Mouse (Mus musculus) hematopoietic stem cell, adult 5-6 weeks (primary cell): Measurements from ENCODE around the gene Bdkrb1. TPM values are rescaled to one million over a fixed set of nuclear protein-coding genes. Genes with fewer than 3 reads are reported as not detected.

Experiments
- ATAC-seq, 2 experiments: fragments of 125-278 bp in 1 of 2; replicated peaks in 1 of 2; 2 replicates each; pipeline ENCODE4 v1.8.0; 2016 to 2017; ENCODE audit warnings: inconsistent platforms in 2 of 2, mild to moderate bottlenecking in 2 of 2, moderate number of reproducible peaks in 2 of 2, low read depth in 1 of 2, moderate TSS enrichment in 1 of 2; ENCODE audit not compliant: low FRiP score in 2 of 2, poor library complexity in 2 of 2, severe bottlenecking in 2 of 2, insufficient read depth in 1 of 2, low TSS enrichment in 1 of 2
- total RNA-seq: library from RNA; stranded (forward); fragments of 172-1452, 232-1000 nt; gene quantifications from 2 replicates; pipeline ENCODE4 v1.2.3, GENCODE M21; 2017

Gene Bdkrb1
- total RNA-seq, 1 experiment from 2014 or later: not detected

- ATAC-seq: no peak
Observed at GRCm38 (mm10) chr12:105590786-105591185, 12.1 kb upstream of the Bdkrb1 start.

- ATAC-seq: no peak
Observed at GRCm38 (mm10) chr12:105592361-105592761, 10.5 kb upstream of the Bdkrb1 start.

GRCm38 (mm10) chr12:105593471-105593870 lies 9.4 kb upstream of the Bdkrb1 start:
- no peak for ATAC-seq

- ATAC-seq: no peak
Observed at GRCm38 (mm10) chr12:105597135-105597534, 5.8 kb upstream of the Bdkrb1 start.

GRCm38 (mm10) chr12:105598503-105598902 lies 4.4 kb upstream of the Bdkrb1 start:
- ATAC-seq: no peak

GRCm38 (mm10) chr12:105599098-105599497 lies 3.8 kb upstream of the Bdkrb1 start:
- no peak for ATAC-seq

- no peak for ATAC-seq
Observed at GRCm38 (mm10) chr12:105601586-105601985, 1.3 kb upstream of the Bdkrb1 start.

- no peak for ATAC-seq
Observed at GRCm38 (mm10) chr12:105603904-105604303, 1.0 kb downstream of the Bdkrb1 start.

GRCm38 (mm10) chr12:105605212-105605611 lies 2.3 kb downstream of the Bdkrb1 start:
- no peak for ATAC-seq

GRCm38 (mm10) chr12:105606881-105607280 lies 4.0 kb downstream of the Bdkrb1 start:
- ATAC-seq: no peak

- no peak for ATAC-seq
Observed at GRCm38 (mm10) chr12:105611045-105611444, 8.2 kb downstream of the Bdkrb1 start.

- peak; percentile 37 to 42; a peak in 1 of 4 replicates for ATAC-seq
Observed at GRCm38 (mm10) chr12:105611748-105612147, 8.9 kb downstream of the Bdkrb1 start.

GRCm38 (mm10) chr12:105613559-105613958 lies 10.7 kb downstream of the Bdkrb1 start:
- ATAC-seq: no peak

- no peak for ATAC-seq
Observed at GRCm38 (mm10) chr12:105622048-105622447, 19.2 kb downstream of the Bdkrb1 start.

GRCm38 (mm10) chr12:105622981-105623539 lies 20.2 kb downstream of the Bdkrb1 start:
- ATAC-seq: no peak

- ATAC-seq: no peak
Observed at GRCm38 (mm10) chr12:105625798-105626197, 22.9 kb downstream of the Bdkrb1 start.

GRCm38 (mm10) chr12:105634374-105635067 lies 31.6 kb downstream of the Bdkrb1 start:
- no peak for ATAC-seq

- ATAC-seq: no peak
Observed at GRCm38 (mm10) chr12:105636551-105636950, 33.7 kb downstream of the Bdkrb1 start.

GRCm38 (mm10) chr12:105637554-105637953 lies 34.7 kb downstream of the Bdkrb1 start:
- ATAC-seq: no peak
